In genomic region chr14:105890516-105891231, GRCm38 (mm10) we compare ENCODE assay signal across 12 mouse cellular contexts. TPM values are rescaled to one million over a fixed set of nuclear protein-coding genes. Genes with fewer than 3 reads are reported as not detected.
DNase-seq lines count a peak whose midpoint lies in the region; ATAC-seq and TF ChIP-seq lines count a peak whose summit lies in the region.
"Had no signal": no experiment of that assay in that cellular context is flagged by ENCODE, and none has a peak within 500 bp of the region (broad histone marks: within the 10 kb centered on the region; RNA-seq: fewer than 3 reads in every experiment).

No protein-coding gene starts in this region.

- no peak overlapping the region for H3K9ac ChIP-seq in kidney, embryonic 16.5 days (replicated peaks; ENCODE audit: low read length)
- H3K9ac ChIP-seq in hindbrain, postnatal 0 days (replicated peaks; ENCODE audit: low read length) = 0 out of 2 replicates have a peak overlapping the region, but pooled peaks have one; percentile 13
- H3K9ac ChIP-seq: embryonic facial prominence, embryonic 12.5 days; neural tube, embryonic 15.5 days had no signal

- no peaks in the 10 kb centered on the region for H3K9me3 ChIP-seq in kidney, embryonic 16.5 days (ENCODE audit: low read length)
- no peaks in the 10 kb centered on the region for H3K9me3 ChIP-seq in hindbrain, postnatal 0 days (ENCODE audit: low read length)
- H3K9me3 ChIP-seq: embryonic facial prominence, embryonic 12.5 days; neural tube, embryonic 15.5 days had no signal

- peaks cover 9% of the 10 kb centered on the region; the same call in 1 of the 2 replicates for H3K36me3 ChIP-seq in kidney, embryonic 16.5 days (ENCODE audit: insufficient read depth, low read length)
- no peaks in the 10 kb centered on the region for H3K36me3 ChIP-seq in hindbrain, postnatal 0 days (ENCODE audit: insufficient read depth, low read length)

- 27% methylated on average over 5 of the region's 5 CpGs for WGBS in kidney, embryonic 16.5 days
- WGBS in hindbrain, postnatal 0 days = 50% methylated on average over 5 of the region's 5 CpGs

- H3K4me2 ChIP-seq in kidney, embryonic 16.5 days (replicated peaks; ENCODE audit: low read depth, low read length) = peak overlapping the region; percentile 20; the same call in 1 of the 2 replicates
- H3K4me2 ChIP-seq in hindbrain, postnatal 0 days (ENCODE audit: low read depth, low read length) = peak overlapping the region; percentile 99

- peak; percentile 8 for DNase-seq in adrenal gland, adult 2 months
- DNase-seq in adrenal gland, postnatal 25 days = no peak
- DNase-seq in kidney, postnatal 25 days = no peak
- DNase-seq in Muller cell, postnatal 12 days (ENCODE audit: inconsistent ontology term) = peak; percentile 82
- DNase-seq in hindbrain, postnatal 0 days (ENCODE audit: low spot score) = peak; percentile 22
- no peak for DNase-seq in c-Kit-positive CD71-positive TER-119-positive erythroid progenitor cells, embryonic 14.5 days (ENCODE audit: low spot score)
- DNase-seq in gastrocnemius, postnatal 14 days = no peak
- DNase-seq: cerebellum, adult 11 months; lung, postnatal 14 days had no signal

- intact Hi-C loops in gastrocnemius, postnatal 14 days (cut with DNase I; ENCODE audit: low total_unique reads) = loop anchor here (5.0 kb wide), 1 partner anchor 148 kb away; no protein-coding TSS in a partner anchor

- H3K27ac ChIP-seq in kidney, embryonic 16.5 days (ENCODE audit: low read length) = peak overlapping the region; percentile 44; the same call in 1 of the 2 replicates
- no peak overlapping the region for H3K27ac ChIP-seq in hindbrain, postnatal 0 days
- H3K27ac ChIP-seq: embryonic facial prominence, embryonic 12.5 days; neural tube, embryonic 15.5 days had no signal

- no peak overlapping the region for H3K4me3 ChIP-seq in kidney, embryonic 16.5 days (ENCODE audit: low read length)
- H3K4me3 ChIP-seq in hindbrain, postnatal 0 days (ENCODE audit: low read length) = 0 out of 2 replicates have a peak overlapping the region, but pooled peaks have one; percentile 5
- H3K4me3 ChIP-seq: embryonic facial prominence, embryonic 12.5 days; neural tube, embryonic 15.5 days had no signal

- no peak for ATAC-seq in kidney, embryonic 16.5 days (ENCODE audit: low FRiP score, low TSS enrichment)
- ATAC-seq in hindbrain, postnatal 0 days = no peak

- H3K4me1 ChIP-seq in kidney, embryonic 16.5 days (ENCODE audit: insufficient read depth, low read length) = peaks cover 31% of the 10 kb centered on the region
- peaks cover 5% of the 10 kb centered on the region for H3K4me1 ChIP-seq in hindbrain, postnatal 0 days (ENCODE audit: insufficient read depth, low read length)

- no peaks in the 10 kb centered on the region for H3K27me3 ChIP-seq in kidney, embryonic 16.5 days (ENCODE audit: insufficient read depth, low read length)
- no peaks in the 10 kb centered on the region for H3K27me3 ChIP-seq in hindbrain, postnatal 0 days (ENCODE audit: insufficient read depth, low read length)
- H3K27me3 ChIP-seq: embryonic facial prominence, embryonic 12.5 days; neural tube, embryonic 15.5 days had no signal

- no peak for TF ChIP-seq CTCF in hindbrain, postnatal 0 days (IDR thresholded peaks at IDR 0.05; ENCODE audit: low read depth)

RNA-seq across cellular contexts. Expression of gene Spry2, which starts 5.9 kb away (rescaled TPM):
- 10 to 100 TPM; 31.3 to 40.0 TPM for total RNA-seq in adrenal gland, adult 2 months (2021)
- polyA plus RNA-seq in adrenal gland, adult 2 months (2012; rRNA removed) = 11.7 and 12.7 TPM in 2 replicates
- 33.7 and 43.4 TPM in 2 replicates for total RNA-seq in adrenal gland, postnatal 25 days (2021)
- polyA plus RNA-seq in kidney, embryonic 16.5 days (2015; fragmentation: Nextera tagmentation; extraction: Ambion mirVana) = 40.1 and 49.0 TPM in 2 replicates
- total RNA-seq in hindbrain, postnatal 0 days (2014; rRNA removed) = 33.5 and 38.4 TPM in 2 replicates
- 61.7 and 71.4 TPM in 2 replicates for polyA plus RNA-seq in hindbrain, postnatal 0 days (2015; fragmentation: Nextera tagmentation; extraction: Ambion mirVana)
- 10 to 100 TPM; 25.0 to 31.8 TPM for total RNA-seq in gastrocnemius, postnatal 14 days (2021)

Comparison
In these comparisons a context has a peak if more than half of its experiments do, and no peak if none do; other contexts are left out.
1. DNase-seq: peak in adrenal gland, adult 2 months (single experiment), Muller cell, postnatal 12 days (single experiment) and hindbrain, postnatal 0 days (single experiment); none in adrenal gland, postnatal 25 days (single experiment), kidney, postnatal 25 days (0 of 2), c-Kit-positive CD71-positive TER-119-positive erythroid progenitor cells, embryonic 14.5 days (single experiment) and gastrocnemius, postnatal 14 days (single experiment).